In the genomic region with DNA sequence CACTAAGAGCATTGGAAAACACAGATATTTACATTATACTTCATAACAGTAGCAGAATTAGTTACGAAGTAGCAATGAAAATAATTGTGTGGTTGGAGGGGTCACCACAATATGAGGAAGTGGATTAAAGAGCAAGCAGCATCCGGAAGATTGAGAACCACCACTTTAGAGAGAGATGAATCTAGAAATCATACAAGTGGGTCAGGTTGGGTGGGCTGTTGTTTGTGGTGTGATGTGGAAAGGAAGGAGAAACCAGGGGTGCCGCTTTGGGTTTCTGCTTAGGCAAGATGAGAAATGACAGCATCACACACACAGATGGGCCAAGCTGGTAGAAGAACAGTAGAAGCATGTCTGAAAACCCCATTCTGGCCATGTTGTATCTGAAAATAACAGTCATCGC, we compare ENCODE assay signal across 21 mouse cellular contexts.
DNase-seq lines count a peak whose midpoint lies in the region; ATAC-seq and TF ChIP-seq lines count a peak whose summit lies in the region.
"Had no signal": no experiment of that assay in that cellular context is flagged by ENCODE, and none has a peak within 500 bp of the region (broad histone marks: within the 10 kb centered on the region; RNA-seq: fewer than 3 reads in every experiment).

No protein-coding gene starts in this region.

- H3K27me3 ChIP-seq in thymus, adult 2 months (ENCODE audit: control insufficient read depth, insufficient read depth, low read length) = no peaks in the 10 kb centered on the region
- no peaks in the 10 kb centered on the region for H3K27me3 ChIP-seq in forebrain, embryonic 14.5 days (replicated peaks; ENCODE audit: control insufficient read depth, insufficient read depth, low read length)
- H3K27me3 ChIP-seq in forebrain, embryonic 13.5 days = no peaks in the 10 kb centered on the region
- H3K27me3 ChIP-seq: embryonic facial prominence, embryonic 12.5 days; forebrain, embryonic 15.5 days had no signal

- WGBS in thymus, adult 2 months = 23% methylated on average over 4 of the region's 4 CpGs
- WGBS in forebrain, embryonic 14.5 days = 94% methylated on average over 4 of the region's 4 CpGs
- WGBS in forebrain, embryonic 13.5 days = 96% methylated on average over 4 of the region's 4 CpGs

- H3K9me3 ChIP-seq in forebrain, embryonic 14.5 days (replicated peaks; ENCODE audit: control insufficient read depth, low read length) = no peaks in the 10 kb centered on the region
- no peaks in the 10 kb centered on the region for H3K9me3 ChIP-seq in forebrain, embryonic 13.5 days (replicated peaks)
- H3K9me3 ChIP-seq: embryonic facial prominence, embryonic 10.5 days; embryonic facial prominence, embryonic 12.5 days; forebrain, embryonic 15.5 days had no signal

- DNase-seq in thymus, postnatal 0 days (ENCODE audit: low spot score) = peak; percentile 4
- DNase-seq in thymus, adult 2 months = no peak
- DNase-seq in spleen, postnatal 14 days (ENCODE audit: low spot score in 2 of 2) = no peak
- no peak for DNase-seq in forebrain, embryonic 14.5 days (ENCODE audit: low spot score)
- DNase-seq: adrenal gland, adult 2 months; adrenal gland, postnatal 10 days; adrenal gland, postnatal 25 days; cerebellum, adult 11 months; cerebellum, adult 18-20 months; cerebellum, adult 8-10 months; cerebellum, adult 9-11 months; cerebellum, postnatal 14 days; cerebellum, postnatal 36 days; forebrain, postnatal 0 days had no signal

- no peak overlapping the region for H3K4me2 ChIP-seq in forebrain, embryonic 14.5 days (ENCODE audit: low read length)
- H3K4me2 ChIP-seq in forebrain, embryonic 13.5 days = no peak overlapping the region
- H3K4me2 ChIP-seq: embryonic facial prominence, embryonic 12.5 days; forebrain, embryonic 15.5 days had no signal

- TF ChIP-seq CTCF in thymus, adult 2 months (IDR thresholded peaks at IDR 0.05; ENCODE audit: borderline replicate concordance, control insufficient read depth, extremely low read depth, insufficient read depth, low read length, poor library complexity) = no peak

- H3K27ac ChIP-seq in thymus, adult 2 months (ENCODE audit: control insufficient read depth, insufficient read depth, low read length) = no peak overlapping the region
- H3K27ac ChIP-seq in forebrain, embryonic 14.5 days (ENCODE audit: low read depth, low read length) = no peak overlapping the region
- H3K27ac ChIP-seq in forebrain, embryonic 13.5 days = no peak overlapping the region
- H3K27ac ChIP-seq: embryonic facial prominence, embryonic 10.5 days; embryonic facial prominence, embryonic 12.5 days; forebrain, embryonic 15.5 days had no signal

- no peaks in the 10 kb centered on the region for H3K4me1 ChIP-seq in thymus, adult 2 months (replicated peaks; ENCODE audit: control insufficient read depth, insufficient read depth, low read length)
- H3K4me1 ChIP-seq in forebrain, embryonic 14.5 days (ENCODE audit: control insufficient read depth, insufficient read depth, low read length) = no peaks in the 10 kb centered on the region
- H3K4me1 ChIP-seq in forebrain, embryonic 13.5 days = no peaks in the 10 kb centered on the region
- H3K4me1 ChIP-seq: embryonic facial prominence, embryonic 10.5 days; embryonic facial prominence, embryonic 12.5 days; forebrain, embryonic 15.5 days had no signal

- ATAC-seq in granulocyte monocyte progenitor cell, adult 5-6 weeks (replicated peaks; ENCODE audit: poor library complexity, severe bottlenecking) = peak; percentile 93
- ATAC-seq in megakaryocyte, adult 5-6 weeks (ENCODE audit: poor library complexity, severe bottlenecking) = peak; percentile 54
- ATAC-seq in megakaryocyte-erythroid progenitor cell, adult 5-6 weeks (replicated peaks; ENCODE audit: low FRiP score, low TSS enrichment, poor library complexity, severe bottlenecking) = peak; percentile 37; the same call in 1 of the 2 replicates
- ATAC-seq in forebrain, embryonic 14.5 days = no peak
- ATAC-seq in forebrain, embryonic 13.5 days = no peak
- ATAC-seq: forebrain, embryonic 15.5 days; forebrain, postnatal 0 days had no signal

- H3K36me3 ChIP-seq in thymus, adult 2 months (ENCODE audit: control insufficient read depth, insufficient read depth, low read length) = no peaks in the 10 kb centered on the region
- no peaks in the 10 kb centered on the region for H3K36me3 ChIP-seq in forebrain, embryonic 14.5 days (ENCODE audit: control insufficient read depth, insufficient read depth, low read length)
- no peaks in the 10 kb centered on the region for H3K36me3 ChIP-seq in forebrain, embryonic 13.5 days (ENCODE audit: poor library complexity, severe bottlenecking)
- H3K36me3 ChIP-seq: embryonic facial prominence, embryonic 10.5 days; embryonic facial prominence, embryonic 12.5 days; forebrain, embryonic 15.5 days had no signal

- TF ChIP-seq POLR2A in thymus, adult 2 months (IDR thresholded peaks at IDR 0.05; ENCODE audit: control insufficient read depth, extremely low read depth, insufficient read depth, low read length, poor library complexity) = no peak

- H3K9ac ChIP-seq in forebrain, embryonic 14.5 days (ENCODE audit: low read length) = no peak overlapping the region
- no peak overlapping the region for H3K9ac ChIP-seq in forebrain, embryonic 13.5 days
- H3K9ac ChIP-seq: embryonic facial prominence, embryonic 12.5 days; forebrain, embryonic 15.5 days; forebrain, postnatal 0 days had no signal

- no peak overlapping the region for H3K4me3 ChIP-seq in thymus, adult 2 months (ENCODE audit: control insufficient read depth, insufficient read depth, low read length)
- no peak overlapping the region for H3K4me3 ChIP-seq in forebrain, embryonic 14.5 days (ENCODE audit: low read depth, low read length)
- H3K4me3 ChIP-seq in forebrain, embryonic 13.5 days = no peak overlapping the region
- H3K4me3 ChIP-seq: embryonic facial prominence, embryonic 10.5 days; embryonic facial prominence, embryonic 12.5 days; forebrain, embryonic 15.5 days had no signal

Comparison
In these comparisons a context has a peak if more than half of its experiments do, and no peak if none do; other contexts are left out.
1. ATAC-seq: peak in granulocyte monocyte progenitor cell, adult 5-6 weeks (single experiment), megakaryocyte, adult 5-6 weeks (single experiment) and megakaryocyte-erythroid progenitor cell, adult 5-6 weeks (single experiment); none in forebrain, embryonic 14.5 days (single experiment) and forebrain, embryonic 13.5 days (single experiment).